Mouse (Mus musculus) kidney, adult 11 months (tissue): Measurements from ENCODE around the gene Atf6.

ENCODE experiments used
- DNase-seq: peaks from one replicate; pipeline ENCODE4 v3.0.0; 2022

The Atf6 gene

GRCm38 (mm10) chr1:170867691-170868105, at the start of gene Atf6:
Atf6 (minus strand) TSS chr1:170867771.
- peak; percentile 95 for DNase-seq

DNA sequence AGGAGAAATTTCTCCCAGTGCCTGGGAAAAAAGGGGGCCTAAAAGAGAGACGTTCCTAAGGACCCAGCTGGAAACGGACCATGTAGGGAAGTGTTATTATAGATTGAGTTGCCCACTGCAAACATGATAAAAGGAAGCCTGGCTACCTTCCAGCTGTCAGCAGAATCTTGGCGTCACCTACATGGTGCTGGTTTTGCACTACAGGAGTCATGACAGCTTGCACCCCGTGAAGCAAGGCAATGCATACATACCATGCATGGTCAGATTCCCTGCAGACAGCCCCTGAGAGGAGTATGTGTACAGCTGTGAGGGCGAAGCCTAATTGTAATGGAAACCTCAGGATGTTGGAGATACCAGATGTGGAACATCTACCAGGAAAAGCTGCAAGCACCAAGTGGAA, 48.1 kb upstream of the Atf6 start:
- no peak for DNase-seq

GRCm38 (mm10) chr1:170912891-170913615, 45.5 kb upstream of the Atf6 start, which contains the start of gene Fcrlb:
Fcrlb (minus strand) TSS chr1:170912941.
- DNase-seq = no peak

- no peak for DNase-seq
Observed at GRCm38 (mm10) chr1:170911907-170912660, 44.5 kb upstream of the Atf6 start.

GRCm38 (mm10) chr1:170908341-170908740, 40.8 kb upstream of the Atf6 start:
- no peak for DNase-seq

DNA sequence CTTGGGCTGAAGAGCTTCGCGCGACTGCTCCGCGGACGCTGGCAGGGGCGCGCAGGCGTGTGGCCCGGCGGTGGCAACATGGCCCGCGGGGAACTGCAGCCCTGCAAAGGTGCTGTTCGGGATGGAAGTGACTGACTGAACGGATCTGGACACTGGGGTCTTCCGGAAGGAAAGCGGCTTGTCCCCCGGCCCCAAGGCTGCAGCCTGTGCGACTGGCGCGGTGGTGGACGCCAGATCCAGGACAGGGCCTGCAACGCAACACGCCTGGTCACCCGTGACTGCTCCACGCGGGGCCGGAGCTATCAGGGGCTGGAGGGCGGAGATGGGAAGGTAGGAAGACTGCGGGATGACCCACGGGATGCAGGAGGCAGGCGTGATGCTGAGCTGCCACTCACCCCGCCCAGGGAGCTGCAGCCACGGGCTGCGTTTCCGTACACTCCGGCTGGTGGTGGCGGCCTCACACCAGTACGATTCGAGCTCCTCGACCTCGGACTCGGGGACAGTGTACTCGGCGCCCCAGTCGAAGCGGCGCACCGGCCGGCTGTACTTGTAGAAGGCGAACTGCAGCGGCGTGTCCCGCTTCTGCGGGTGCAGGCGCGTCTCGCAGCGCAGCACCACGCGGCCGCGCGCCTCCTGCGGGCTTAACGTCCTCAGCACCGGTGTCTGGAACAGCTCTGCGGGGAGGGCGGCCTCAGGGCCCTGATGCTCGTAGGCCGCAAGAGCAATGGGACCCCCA, 40.1 kb upstream of the Atf6 start:
- no peak for DNase-seq

DNA sequence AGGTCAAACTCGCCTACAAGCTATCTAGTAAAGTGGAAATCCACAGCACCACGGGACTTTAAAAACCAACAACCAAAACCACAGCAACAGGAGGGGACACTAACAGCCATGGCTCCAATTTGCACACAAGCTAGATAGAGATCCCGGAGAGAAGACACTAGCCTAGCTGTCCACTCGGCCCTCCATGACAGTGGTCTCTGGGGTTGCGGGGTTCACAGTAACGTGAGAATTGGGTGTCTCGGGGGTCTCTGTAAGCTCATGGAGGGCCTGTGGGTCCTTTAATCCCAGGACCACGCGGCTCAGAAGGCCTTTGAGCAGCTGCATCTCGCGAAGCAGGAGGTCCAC, 39.5 kb upstream of the Atf6 start:
- no peak for DNase-seq

DNA sequence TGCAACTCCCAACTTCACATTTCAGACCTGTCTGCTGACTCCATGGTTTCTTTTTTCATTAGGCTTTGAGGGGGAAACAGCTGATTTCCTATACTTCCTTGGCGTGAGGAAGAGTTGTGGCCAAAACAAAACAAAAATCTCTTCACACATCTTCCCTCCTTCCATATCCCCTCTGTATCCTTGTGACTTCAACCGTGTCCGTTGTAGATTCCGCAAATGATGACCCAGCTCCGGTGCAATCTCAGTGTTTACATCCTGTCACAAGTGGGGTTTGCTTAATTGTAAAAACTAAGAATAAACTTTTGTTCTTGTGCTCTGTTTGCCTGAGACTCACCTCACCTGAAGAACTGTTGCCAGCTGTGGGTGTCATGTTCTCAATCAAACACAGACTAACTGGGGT, 35.9 kb upstream of the Atf6 start:
- no peak for DNase-seq

DNA sequence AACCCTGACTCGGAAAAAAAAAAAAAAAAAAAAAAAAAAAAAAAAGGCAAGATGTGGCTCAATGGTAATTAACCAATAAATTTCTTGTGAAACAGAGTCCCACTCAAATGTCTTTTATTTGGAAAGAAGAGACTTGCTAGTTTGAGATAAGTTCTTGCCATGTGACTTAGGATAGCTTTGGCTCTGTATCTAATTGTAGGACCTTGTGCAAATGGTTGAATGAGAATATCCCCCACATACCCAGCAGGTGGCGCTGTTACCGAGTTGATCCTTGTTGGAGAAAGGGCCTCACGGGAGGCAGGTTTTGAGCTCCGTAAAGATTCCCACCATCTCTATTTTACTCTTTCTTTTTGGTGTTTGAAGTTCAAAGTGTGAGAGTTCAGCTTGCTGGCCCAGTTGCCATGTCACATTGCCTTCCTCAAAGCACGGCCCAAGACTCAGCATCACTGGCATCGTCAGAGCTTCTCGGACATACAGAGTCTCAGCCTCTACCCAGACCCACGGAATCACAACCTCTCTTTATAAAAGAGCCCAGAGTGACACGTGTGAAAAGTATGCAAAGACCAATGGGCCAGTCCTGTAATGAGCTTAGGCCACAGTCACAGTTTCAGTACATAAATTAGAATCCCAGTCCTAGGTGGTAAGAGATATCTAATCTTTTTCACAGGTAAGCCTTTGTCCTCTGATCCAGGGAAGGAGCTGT, 34.1 kb upstream of the Atf6 start:
- peak; percentile 65 for DNase-seq

DNA sequence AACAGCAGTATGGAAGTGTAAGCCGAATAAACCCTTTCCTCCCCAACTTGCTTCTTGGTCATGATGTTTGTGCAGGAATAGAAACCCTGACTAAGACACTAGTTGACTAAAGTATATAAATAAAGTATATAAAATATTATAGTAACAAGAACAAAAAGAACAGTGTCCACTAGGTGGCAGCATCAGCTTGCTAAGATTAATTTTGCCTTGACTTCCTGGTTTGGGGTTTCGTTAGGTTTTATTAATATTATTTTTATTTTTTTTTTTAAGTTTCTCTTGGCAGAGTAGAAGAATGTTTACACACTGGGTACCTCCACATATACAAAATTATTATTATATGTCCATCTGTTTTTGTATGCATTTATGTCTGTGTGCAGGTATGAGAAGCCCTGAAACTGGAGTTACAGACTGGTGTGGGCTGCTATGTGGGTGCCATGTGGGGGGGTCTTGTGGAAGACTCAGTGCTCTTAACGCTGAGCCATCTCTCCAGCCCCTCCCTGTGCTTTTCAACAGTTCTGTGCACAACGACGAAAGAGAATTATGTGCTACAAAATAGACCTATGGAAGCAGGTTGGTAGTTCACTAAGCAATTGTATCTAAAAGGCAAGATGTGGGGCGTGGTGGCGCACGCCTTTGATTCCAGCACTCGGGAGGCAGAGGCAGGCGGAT, 33.4 kb upstream of the Atf6 start:
- no peak for DNase-seq

GRCm38 (mm10) chr1:170898413-170899075, 31.0 kb upstream of the Atf6 start:
- DNase-seq = no peak

DNA sequence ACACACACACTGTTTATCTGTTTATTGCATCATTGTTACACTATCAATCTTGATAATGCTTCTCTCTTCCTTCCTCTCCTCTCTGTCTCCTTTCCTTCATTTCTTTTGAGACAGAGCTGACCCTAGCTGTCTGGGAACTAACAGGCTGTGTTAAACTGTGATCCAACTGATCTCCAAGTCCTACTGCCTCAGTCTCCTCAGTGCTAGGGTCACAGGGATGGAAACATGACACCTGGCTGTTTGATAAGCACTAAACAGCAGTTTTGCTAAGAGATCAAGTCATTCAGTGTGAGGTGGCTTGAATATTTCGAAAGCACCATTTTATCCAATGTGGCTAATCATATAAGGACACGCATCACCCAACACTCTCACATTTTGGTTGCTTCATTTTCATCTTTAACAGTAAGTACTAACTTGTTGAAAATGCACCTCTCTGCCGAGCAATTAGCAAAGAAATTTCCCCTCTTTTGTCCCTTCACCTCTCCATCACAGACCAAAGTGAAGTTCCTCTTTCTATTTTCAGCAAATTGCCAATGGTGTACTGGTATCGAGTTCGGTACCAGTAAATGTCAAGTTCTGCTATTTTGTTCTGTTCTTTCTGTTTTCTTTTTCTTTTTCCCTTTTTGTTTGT, 29.2 kb upstream of the Atf6 start:
- DNase-seq = no peak

GRCm38 (mm10) chr1:170894603-170895602, 27.3 kb upstream of the Atf6 start:
- no peak for DNase-seq

DNA sequence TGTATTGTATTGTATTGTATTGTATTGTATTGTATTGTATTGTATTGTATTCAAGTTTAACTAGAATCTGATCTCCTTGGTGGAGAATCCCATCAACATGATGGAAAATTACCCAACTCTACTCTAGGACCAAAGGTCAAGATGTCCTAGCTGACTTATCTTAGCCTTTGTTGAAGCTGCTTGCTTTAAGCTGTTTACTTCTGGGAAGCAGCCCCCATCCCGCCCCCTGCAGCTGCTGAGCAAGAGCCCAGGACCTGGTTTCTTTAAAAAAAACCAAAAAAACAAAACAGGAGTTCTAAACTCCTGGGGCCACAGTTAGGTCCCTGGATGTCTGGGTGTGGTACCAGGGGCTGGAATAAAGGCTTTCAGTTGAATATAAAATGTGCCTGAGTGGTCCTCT, 24.7 kb upstream of the Atf6 start:
- DNase-seq = no peak

DNA sequence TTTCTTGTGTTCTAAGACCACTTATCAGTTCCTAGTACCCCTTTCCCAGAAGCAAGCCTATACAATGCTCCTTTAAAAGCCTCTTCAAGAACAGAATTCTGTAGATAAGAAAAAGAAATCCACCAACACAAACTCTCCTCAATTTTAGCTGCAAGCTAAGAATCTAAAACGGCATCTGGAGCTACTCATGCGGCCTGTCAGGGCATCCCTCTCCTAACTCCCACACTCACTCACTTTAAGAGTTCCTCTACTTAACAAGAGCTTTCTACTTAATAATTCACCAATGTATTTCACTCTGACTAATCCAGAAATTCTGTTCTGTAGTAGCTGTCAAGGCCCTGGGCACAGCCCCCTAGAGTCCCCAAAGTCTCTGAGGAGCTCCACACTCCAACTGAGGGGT, 24.1 kb upstream of the Atf6 start:
- no peak for DNase-seq

DNA sequence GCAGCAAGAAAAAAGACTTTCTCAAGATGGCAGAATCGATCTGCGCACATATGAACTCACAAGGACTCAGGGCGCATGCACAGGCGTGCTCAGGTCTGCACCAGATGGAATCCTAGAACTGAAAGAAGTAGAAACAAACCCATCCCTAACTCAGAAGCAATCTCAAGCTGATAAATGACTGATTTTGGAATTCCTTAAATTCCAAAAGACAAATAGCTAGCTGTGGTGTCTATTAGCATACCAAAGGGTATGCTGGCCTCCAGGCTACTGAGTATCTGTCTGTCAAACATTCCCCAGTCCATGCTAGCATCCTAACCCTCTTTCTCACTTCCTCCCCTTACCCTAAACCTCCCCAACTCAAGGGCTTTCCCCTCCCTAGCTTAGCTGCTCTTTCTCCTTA, 21.7 kb upstream of the Atf6 start:
- no peak for DNase-seq

GRCm38 (mm10) chr1:170886044-170886458, 18.5 kb upstream of the Atf6 start:
- no peak for DNase-seq

GRCm38 (mm10) chr1:170884978-170885561, 17.5 kb upstream of the Atf6 start, which contains the start of the genes Gm26620 and Dusp12:
Gm26620 (plus strand) TSS chr1:170885065.
Dusp12 (minus strand) TSS chr1:170885540.
- DNase-seq = peak; percentile 89

DNA sequence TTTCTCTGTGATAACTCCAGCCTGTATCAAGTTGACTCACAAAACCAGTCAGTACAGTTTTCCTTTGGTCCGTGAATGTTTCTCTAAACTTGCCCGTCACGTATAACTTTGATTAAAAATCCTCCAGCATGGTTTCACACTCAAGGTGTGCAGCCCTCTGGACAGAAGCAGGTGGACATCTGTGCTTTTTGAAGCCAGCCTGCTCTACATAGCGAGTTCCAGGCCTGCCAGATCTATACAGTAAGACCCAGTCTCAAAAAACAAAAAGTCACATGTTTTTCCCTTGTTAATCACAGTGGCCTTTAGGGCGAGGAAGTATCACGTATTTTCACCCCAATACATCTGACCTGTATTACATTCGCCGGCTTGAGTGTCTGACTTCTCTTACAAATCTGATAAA, 16.8 kb upstream of the Atf6 start:
- no peak for DNase-seq
